Mouse (Mus musculus) CH12.LX (cell line): ENCODE data around the gene Tmem251.

Experiments
- CTCF ChIP-seq, 2 experiments: IDR thresholded peaks in 1 of 2; conservative IDR thresholded peaks in 1 of 2; 2 replicates each; pipeline ENCODE4 v1.5.1; 2011 to 2012; ENCODE audit warnings: low read depth in 2 of 2, low read length in 2 of 2, improper control_type of control experiment in 1 of 2, inconsistent platforms in 1 of 2, mild to moderate bottlenecking in 1 of 2, moderate library complexity in 1 of 2
- EP300 ChIP-seq: IDR thresholded peaks from 2 replicates; pipeline ENCODE4 v1.6.1; 2011; ENCODE audit warnings: low read length, improper control_type of control experiment
- ETS1 ChIP-seq: conservative IDR thresholded peaks from 2 replicates; pipeline ENCODE4 v1.6.1; 2012; ENCODE audit warnings: low read depth, mild to moderate bottlenecking, inconsistent platforms, low read length, improper control_type of control experiment, moderate library complexity
- HCFC1 ChIP-seq: IDR thresholded peaks from 2 replicates; pipeline ENCODE4 v1.6.1; 2012; ENCODE audit warnings: low read depth, mild to moderate bottlenecking, inconsistent platforms, low read length, improper control_type of control experiment
- MAX ChIP-seq: IDR thresholded peaks from 2 replicates; pipeline ENCODE4 v1.6.1; 2011; ENCODE audit warnings: low read length, improper control_type of control experiment
- POLR2A ChIP-seq: IDR thresholded peaks from 2 replicates; pipeline ENCODE4 v1.6.1; 2011; ENCODE audit warnings: low read depth, mild to moderate bottlenecking, improper control_type of control experiment, low read length
- TBP ChIP-seq: conservative IDR thresholded peaks from 2 replicates; pipeline ENCODE4 v1.6.1; 2011; ENCODE audit warnings: low read depth, low read length, improper control_type of control experiment
- ZNF384 ChIP-seq: IDR thresholded peaks from 2 replicates; pipeline ENCODE4 v1.6.1; 2012; ENCODE audit warnings: low read depth, low read length, improper control_type of control experiment, inconsistent platforms

GRCm38 (mm10) chr12:102725146-102725545 lies 18.4 kb upstream of the Tmem251 start:
- no peak for TF ChIP-seq ETS1
- no peak for TF ChIP-seq CTCF (conservative IDR thresholded peaks at IDR 0.05 in 1 of 2, IDR thresholded peaks at IDR 0.05 in 1 of 2; ENCODE audit: low read depth in 2 of 2, low read length in 2 of 2)
- TF ChIP-seq POLR2A: no peak
- no peak for TF ChIP-seq MAX
- TF ChIP-seq EP300: no peak
- no peak for TF ChIP-seq ZNF384
- no peak for TF ChIP-seq TBP
- no peak for TF ChIP-seq HCFC1
